Mouse (Mus musculus) lung, embryonic 16.5 days (tissue): ENCODE data around the gene Mtch2. TPM values are rescaled to one million over a fixed set of nuclear protein-coding genes. Genes with fewer than 3 reads are reported as not detected.
"Not testable (repeated sequence)": the region's sequence is repeated elsewhere in the genome, so short reads cannot be mapped to it uniquely, and the experiment has no call there.

ENCODE experiments used
- ATAC-seq: fragments of 200-750 bp; cut with Nextera tagmentation; 2 replicates; pipeline ENCODE4 v1.8.0; 2017; ENCODE audit warnings: low read depth, mild to moderate bottlenecking, moderate library complexity
- H3K27ac ChIP-seq: fragments of 300-500 bp; sonication (generic); 2 replicates; pipeline ENCODE4 v1.5.1; 2014; ENCODE audit warnings: mild to moderate bottlenecking, control low read depth, low read length
- H3K27me3 ChIP-seq: fragments of 300-500 bp; sonication (generic); 2 replicates; pipeline ENCODE4 v1.6.1; 2014; ENCODE audit warnings: low read depth, low read length, mixed read lengths; ENCODE audit not compliant: control insufficient read depth, insufficient read depth
- H3K36me3 ChIP-seq: fragments of 300-500 bp; sonication (generic); 2 replicates; pipeline ENCODE4 v1.6.1; 2014; ENCODE audit warnings: low read length; ENCODE audit not compliant: control insufficient read depth, insufficient read depth
- H3K4me1 ChIP-seq: fragments of 300-500 bp; sonication (generic); replicated peaks from 2 replicates; pipeline ENCODE4 v1.6.1; 2014; ENCODE audit warnings: low read length, mixed read lengths; ENCODE audit not compliant: control insufficient read depth, insufficient read depth
- H3K4me2 ChIP-seq: fragments of 300-500 bp; sonication (generic); 2 replicates; pipeline ENCODE4 v1.6.1; 2014; ENCODE audit warnings: low read depth, low read length, control low read depth
- H3K4me3 ChIP-seq: fragments of 300-500 bp; sonication (generic); 2 replicates; pipeline ENCODE4 v1.5.1; 2014; ENCODE audit warnings: mild to moderate bottlenecking, low read length, control low read depth
- H3K9ac ChIP-seq: fragments of 300-500 bp; sonication (generic); 2 replicates; pipeline ENCODE4 v1.6.1; 2014; ENCODE audit warnings: low read length, control low read depth
- H3K9me3 ChIP-seq: fragments of 300-500 bp; sonication (generic); 2 replicates; pipeline ENCODE4 v1.6.1; 2016; ENCODE audit warnings: low read length; ENCODE audit not compliant: control insufficient read depth
- WGBS: fragments of 180-500 bp; shearing (Covaris S2); extraction: QIAGEN DNeasy Blood & Tissue Kit; methylation state at CpG from one replicate; pipeline ENCODE4 v1.1.7; 2014; 5-methylcytosine and 5-hydroxymethylcytosine counted together
- polyA plus RNA-seq: library from polyadenylated mRNA; unstranded; fragments of >200 nt; fragmentation: Nextera tagmentation; extraction: Ambion mirVana; gene quantifications from 2 replicates; pipeline ENCODE4 v1.2.1, GENCODE M21; 2015

Mtch2 gene
- polyA plus RNA-seq, 1 experiment from 2014 or later = 198 TPM

- Histone ChIP-seq H3K4me3 (peak overlapping the region; percentile 64), H3K9me3 (no peaks in the 10 kb centered on the region), H3K9ac (peak overlapping the region; percentile 68), H3K27ac (no peak overlapping the region), H3K4me2 (peak overlapping the region; percentile 92), H3K27me3 (peaks cover 54% of the 10 kb centered on the region), H3K36me3 (peaks cover 8% of the 10 kb centered on the region; the same call in 1 of the 2 replicates), H3K4me1 (peaks cover 15% of the 10 kb centered on the region)
- peak; percentile 79 for ATAC-seq
- 4% methylated on average over 98 of the region's 133 CpGs for WGBS
These were observed 42.9 kb downstream of the Mtch2 start for GRCm38 (mm10) chr2:90889550-90890548.

DNA sequence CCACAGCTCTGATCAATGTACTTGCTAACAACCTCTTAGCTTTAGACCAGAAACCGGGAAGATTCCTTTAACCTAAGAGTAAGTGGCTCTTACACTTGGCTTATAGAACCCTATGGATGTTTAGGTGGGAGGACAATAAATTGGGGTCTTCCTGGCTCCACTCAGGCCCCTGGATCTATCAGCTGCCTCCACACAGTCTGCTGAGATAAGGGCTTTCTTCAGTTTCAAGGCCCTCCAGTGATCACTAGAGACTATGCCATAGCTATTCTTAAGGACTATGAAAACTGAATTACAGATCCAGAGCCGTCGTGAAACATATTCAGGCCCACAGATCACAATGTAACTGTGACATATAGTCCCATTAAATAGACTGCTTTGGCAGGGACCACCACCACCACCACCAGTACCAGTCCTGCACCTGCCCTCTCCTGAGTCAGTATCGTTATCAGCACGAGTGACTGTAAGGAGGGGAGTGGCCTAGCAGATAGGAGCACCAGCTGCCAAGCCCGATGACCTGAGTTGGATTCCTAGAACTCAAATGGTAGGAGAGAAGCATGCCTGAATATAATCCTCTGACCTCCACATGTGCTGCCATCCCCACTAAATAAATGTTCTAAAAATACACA lies 46.8 kb downstream of the Mtch2 start:
- ATAC-seq = no peak

GRCm38 (mm10) chr2:90894299-90894677 lies 47.3 kb downstream of the Mtch2 start:
- not testable (repeated sequence) for H3K9me3 ChIP-seq, H3K4me2 ChIP-seq, H3K9ac ChIP-seq, H3K4me1 ChIP-seq, H3K27me3 ChIP-seq, ATAC-seq, H3K27ac ChIP-seq, H3K4me3 ChIP-seq
- WGBS = 87% methylated on average over 3 of the region's 3 CpGs
- H3K36me3 ChIP-seq = peaks cover 34% of the 10 kb centered on the region

More for the DNA sequence above, 46.8 kb downstream of the Mtch2 start:
- 77% methylated on average over 6 of the region's 6 CpGs for WGBS
- Histone ChIP-seq H3K27me3 (peaks cover 15% of the 10 kb centered on the region), H3K4me1 (peaks cover 6% of the 10 kb centered on the region; the same call in 1 of the 2 replicates), H3K9ac (no peak overlapping the region), H3K4me3 (no peak overlapping the region), H3K9me3 (no peaks in the 10 kb centered on the region), H3K36me3 (peaks cover 34% of the 10 kb centered on the region), H3K27ac (no peak overlapping the region), H3K4me2 (no peak overlapping the region)

- 68% methylated on average over 2 of the region's 2 CpGs for WGBS
- peak overlapping the region; percentile 72 for H3K4me2 ChIP-seq
- H3K9ac ChIP-seq = peak overlapping the region; percentile 93
- no peaks in the 10 kb centered on the region for H3K27me3 ChIP-seq
- no peak for ATAC-seq
- H3K4me3 ChIP-seq = peak overlapping the region; percentile 81
- peaks cover 19% of the 10 kb centered on the region for H3K4me1 ChIP-seq
- peaks cover 16% of the 10 kb centered on the region for H3K36me3 ChIP-seq
- H3K27ac ChIP-seq = no peak overlapping the region
- H3K9me3 ChIP-seq = no peaks in the 10 kb centered on the region
These were observed 56.4 kb downstream of the Mtch2 start for GRCm38 (mm10) chr2:90903398-90903797.

- Histone ChIP-seq H3K4me1 (peaks cover 19% of the 10 kb centered on the region), H3K9me3 (no peaks in the 10 kb centered on the region), H3K27ac (peak within 1 kb of the TSS; percentile 87), H3K4me2 (peak within 1 kb of the TSS; percentile 72), H3K9ac (peak within 1 kb of the TSS; percentile 93), H3K27me3 (no peaks in the 10 kb centered on the region), H3K4me3 (peak within 1 kb of the TSS; percentile 81), H3K36me3 (peaks cover 21% of the 10 kb centered on the region)
- peak; percentile 94 for ATAC-seq
- WGBS = under 1% methylated on average over 43 of the region's 43 CpGs
These were observed 57.3 kb downstream of the Mtch2 start, which contains the start of the genes Kbtbd4 and Ndufs3 for GRCm38 (mm10) chr2:90904076-90904855. Gene Kbtbd4 (plus strand): TSS chr2:90904740. Gene Ndufs3 (minus strand): TSS chr2:90904827.

DNA sequence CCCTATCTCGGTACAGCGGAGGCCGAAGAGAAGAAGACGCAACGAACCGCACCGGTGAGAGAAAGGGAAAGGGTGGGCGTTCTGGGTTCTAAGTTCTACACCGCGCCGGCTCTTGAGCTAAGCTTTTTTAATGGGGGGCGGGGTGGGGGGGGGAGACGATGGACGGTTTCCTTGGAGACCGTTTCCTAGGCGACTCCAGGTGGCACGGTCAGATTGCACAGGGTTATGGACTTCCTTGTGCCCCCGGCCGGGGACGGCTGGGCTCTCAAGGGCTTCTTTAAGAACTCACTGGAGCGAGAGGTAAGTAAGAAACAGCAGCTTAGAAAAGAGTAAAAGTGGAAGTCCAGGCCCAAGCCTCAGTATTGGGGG lies 57.9 kb downstream of the Mtch2 start:
- H3K9ac ChIP-seq = peak overlapping the region; percentile 93
- WGBS = 1% methylated on average over 21 of the region's 21 CpGs
- H3K4me1 ChIP-seq = peaks cover 19% of the 10 kb centered on the region
- no peaks in the 10 kb centered on the region for H3K27me3 ChIP-seq
- peak overlapping the region; percentile 72 for H3K4me2 ChIP-seq
- H3K4me3 ChIP-seq = peak overlapping the region; percentile 81
- peak; percentile 80 for ATAC-seq
- H3K36me3 ChIP-seq = peaks cover 26% of the 10 kb centered on the region
- H3K27ac ChIP-seq = peak overlapping the region; percentile 87
- no peaks in the 10 kb centered on the region for H3K9me3 ChIP-seq

DNA sequence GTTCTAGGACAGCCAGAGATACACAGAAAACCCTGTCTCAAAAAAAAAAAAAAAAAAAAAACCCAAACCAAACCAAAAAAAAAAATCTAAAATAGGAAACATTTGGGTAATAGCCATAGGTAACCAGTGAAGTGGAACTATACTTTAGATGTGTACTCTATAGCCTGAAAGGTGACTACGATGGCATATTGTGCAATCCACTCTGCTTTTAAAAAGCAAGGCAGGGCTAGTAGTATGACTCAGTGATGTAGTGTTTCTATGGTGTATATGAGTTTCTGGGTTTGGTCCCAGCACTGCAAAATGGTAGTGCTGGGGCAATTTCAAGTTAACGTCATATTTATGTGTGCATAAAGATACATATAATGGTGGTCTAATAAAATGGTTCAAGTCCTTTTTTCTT lies 59.8 kb downstream of the Mtch2 start:
- no peak for ATAC-seq
- no peaks in the 10 kb centered on the region for H3K9me3 ChIP-seq
- no peak overlapping the region for H3K9ac ChIP-seq
- H3K36me3 ChIP-seq = peaks cover 33% of the 10 kb centered on the region
- peaks cover 19% of the 10 kb centered on the region for H3K4me1 ChIP-seq
- no peak overlapping the region for H3K4me3 ChIP-seq
- H3K27ac ChIP-seq = no peak overlapping the region
- no peak overlapping the region for H3K4me2 ChIP-seq
- WGBS = 83% methylated on average over 2 of the region's 2 CpGs
- H3K27me3 ChIP-seq = no peaks in the 10 kb centered on the region

DNA sequence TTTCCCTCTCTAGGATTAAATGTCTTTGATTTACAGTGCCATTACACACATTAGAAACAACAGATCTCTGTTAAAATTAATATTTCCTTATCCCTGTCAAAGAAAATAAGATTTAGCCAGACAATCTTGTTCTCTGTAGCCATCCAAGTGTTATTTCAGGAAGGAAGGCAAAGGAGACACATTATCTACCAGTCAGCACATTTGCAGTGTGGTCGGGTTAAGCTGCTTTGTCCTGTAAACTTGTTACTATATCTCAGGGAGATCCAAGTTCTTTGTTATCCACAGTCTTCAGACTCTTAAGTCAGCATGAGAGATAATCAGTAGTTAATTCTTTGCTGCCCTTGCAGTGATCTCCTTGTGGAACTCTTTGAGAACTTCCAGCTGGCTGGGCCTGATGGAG lies 63.9 kb downstream of the Mtch2 start:
- no peak overlapping the region for H3K4me2 ChIP-seq
- H3K9ac ChIP-seq = no peak overlapping the region
- no peaks in the 10 kb centered on the region for H3K9me3 ChIP-seq
- H3K36me3 ChIP-seq = peaks cover 38% of the 10 kb centered on the region
- no peak overlapping the region for H3K4me3 ChIP-seq
- ATAC-seq = no peak
- 72% methylated on average over 1 of the region's 1 CpGs for WGBS
- H3K27me3 ChIP-seq = no peaks in the 10 kb centered on the region
- H3K27ac ChIP-seq = no peak overlapping the region
- peaks cover 13% of the 10 kb centered on the region for H3K4me1 ChIP-seq
